Mouse (Mus musculus) MEL (cell line): Measurements from ENCODE around the gene Ing1. TPM values are rescaled to one million over a fixed set of nuclear protein-coding genes. Genes with fewer than 3 reads are reported as not detected.

Experiments
- DNase-seq: peaks from one replicate; pipeline ENCODE4 v3.0.0; 2011; ENCODE audit warnings: low read depth, low spot score
- H3K27ac ChIP-seq: 2 replicates; pipeline ENCODE4 v1.5.1; 2012; ENCODE audit warnings: low read depth, mild to moderate bottlenecking, control low read depth, low read length, moderate library complexity; ENCODE audit not compliant: control insufficient read depth
- H3K27me3 ChIP-seq, 2 experiments: fragments of 150-350 bp in 1 of 2; sonication (generic) in 1 of 2; 2 replicates each; pipeline ENCODE4 v1.6.1; 2012; ENCODE audit warnings: low read length in 2 of 2, mild to moderate bottlenecking in 2 of 2, improper control_type of control experiment in 1 of 2, moderate library complexity in 1 of 2; ENCODE audit not compliant: insufficient read depth in 2 of 2, control insufficient read depth in 1 of 2
- H3K36me3 ChIP-seq, 2 experiments: 2 replicates each; pipeline ENCODE4 v1.6.1; 2012 to 2014; ENCODE audit warnings: low read length in 2 of 2, improper control_type of control experiment in 1 of 2, inconsistent platforms in 1 of 2, mild to moderate bottlenecking in 1 of 2; ENCODE audit not compliant: insufficient read depth in 2 of 2, control insufficient read depth in 1 of 2
- H3K4me1 ChIP-seq, 2 experiments: fragments of 150-350 bp in 1 of 2; sonication (generic) in 1 of 2; 2 replicates each; pipeline ENCODE4 v1.6.1; 2012; ENCODE audit warnings: low read length in 2 of 2, improper control_type of control experiment in 1 of 2, mild to moderate bottlenecking in 1 of 2; ENCODE audit not compliant: insufficient read depth in 2 of 2, control insufficient read depth in 1 of 2
- H3K4me3 ChIP-seq, 2 experiments: fragments of 150-350 bp in 1 of 2; sonication (generic) in 1 of 2; 2 replicates each; pipeline ENCODE4 v1.5.1; 2012; ENCODE audit warnings: low read depth in 2 of 2, low read length in 2 of 2, mild to moderate bottlenecking in 2 of 2, moderate library complexity in 2 of 2, control low read depth in 1 of 2, improper control_type of control experiment in 1 of 2; ENCODE audit not compliant: control insufficient read depth in 1 of 2, insufficient read depth in 1 of 2
- H3K79me2 ChIP-seq: 2 replicates; pipeline ENCODE4 v1.6.1; 2012; ENCODE audit warnings: mild to moderate bottlenecking, low read length, moderate library complexity; ENCODE audit not compliant: control insufficient read depth, poor library complexity, insufficient read depth
- H3K9ac ChIP-seq: 2 replicates; pipeline ENCODE4 v1.6.1; 2012; ENCODE audit warnings: low read depth, mild to moderate bottlenecking, control low read depth, low read length, moderate library complexity; ENCODE audit not compliant: control insufficient read depth, poor library complexity, severe bottlenecking
- H3K9me3 ChIP-seq: fragments of 150-350 bp; sonication (generic); replicated peaks from 2 replicates; pipeline ENCODE4 v1.6.1; 2012; ENCODE audit warnings: mild to moderate bottlenecking, low read length, improper control_type of control experiment, moderate library complexity; ENCODE audit not compliant: insufficient read depth
- BHLHE40 ChIP-seq: IDR thresholded peaks from 2 replicates; pipeline ENCODE4 v1.6.1; 2012; ENCODE audit warnings: low read depth, mild to moderate bottlenecking, inconsistent platforms, low read length, improper control_type of control experiment, borderline replicate concordance
- CHD2 ChIP-seq: IDR thresholded peaks from 2 replicates; pipeline ENCODE4 v1.6.1; 2011; ENCODE audit warnings: low read length, improper control_type of control experiment
- CTCF ChIP-seq, 3 experiments: IDR thresholded peaks in 2 of 3; conservative IDR thresholded peaks in 1 of 3; 2 replicates each; pipeline ENCODE4 v1.5.1; 2011 to 2012; ENCODE audit warnings: low read length in 3 of 3, low read depth in 2 of 3, mild to moderate bottlenecking in 2 of 3, improper control_type of control experiment in 1 of 3, inconsistent platforms in 1 of 3, mixed read lengths in 1 of 3, moderate library complexity in 1 of 3; ENCODE audit not compliant: control insufficient read depth in 1 of 3, insufficient read depth in 1 of 3, poor library complexity in 1 of 3, severe bottlenecking in 1 of 3
- E2F4 ChIP-seq: IDR thresholded peaks from 2 replicates; pipeline ENCODE4 v1.6.1; 2011; ENCODE audit warnings: low read depth, low read length, improper control_type of control experiment, borderline replicate concordance
- EP300 ChIP-seq, 2 experiments: IDR thresholded peaks; 2 replicates each; pipeline ENCODE4 v1.6.1; 2011; ENCODE audit warnings: improper control_type of control experiment in 2 of 2, low read length in 2 of 2, low read depth in 1 of 2, mild to moderate bottlenecking in 1 of 2
- GATA1 ChIP-seq: IDR thresholded peaks from 2 replicates; pipeline ENCODE4 v1.6.1; 2011; ENCODE audit warnings: low read depth, low read length, improper control_type of control experiment
- HCFC1 ChIP-seq: IDR thresholded peaks from 2 replicates; pipeline ENCODE4 v1.6.1; 2012; ENCODE audit warnings: low read depth, mild to moderate bottlenecking, inconsistent platforms, low read length, improper control_type of control experiment, moderate library complexity
- MAX ChIP-seq: IDR thresholded peaks from 2 replicates; pipeline ENCODE4 v1.6.1; 2011; ENCODE audit warnings: low read length, improper control_type of control experiment
- MEF2A ChIP-seq: IDR thresholded peaks from 2 replicates; pipeline ENCODE4 v1.6.1; 2014; ENCODE audit warnings: low read depth, mild to moderate bottlenecking, inconsistent platforms, low read length, improper control_type of control experiment; ENCODE audit not compliant: poor library complexity, insufficient replicate concordance, severe bottlenecking; ENCODE audit errors: extremely low read depth
- MYB ChIP-seq: IDR thresholded peaks from 2 replicates; pipeline ENCODE4 v1.6.1; 2011; ENCODE audit warnings: mild to moderate bottlenecking, low read depth, low read length, improper control_type of control experiment
- MYC ChIP-seq: IDR thresholded peaks from 2 replicates; pipeline ENCODE4 v1.6.1; 2011; ENCODE audit warnings: low read depth, mild to moderate bottlenecking, low read length, improper control_type of control experiment, moderate library complexity
- NRF1 ChIP-seq: IDR thresholded peaks from 2 replicates; pipeline ENCODE4 v1.6.1; 2014; ENCODE audit warnings: low read depth, mild to moderate bottlenecking, inconsistent platforms, low read length, improper control_type of control experiment, moderate library complexity; ENCODE audit not compliant: poor library complexity, insufficient read depth, severe bottlenecking
- POLR2AphosphoS2 ChIP-seq: IDR thresholded peaks from 2 replicates; pipeline ENCODE4 v1.6.1; 2011; ENCODE audit warnings: low read length, improper control_type of control experiment
- RAD21 ChIP-seq: IDR thresholded peaks from 2 replicates; pipeline ENCODE4 v1.6.1; 2011; ENCODE audit warnings: mild to moderate bottlenecking, low read depth, low read length, improper control_type of control experiment
- RCOR1 ChIP-seq: IDR thresholded peaks from 2 replicates; pipeline ENCODE4 v1.6.1; 2012; ENCODE audit warnings: low read depth, mild to moderate bottlenecking, inconsistent platforms, low read length, improper control_type of control experiment
- TAL1 ChIP-seq: IDR thresholded peaks from 2 replicates; pipeline ENCODE4 v1.6.1; 2012; ENCODE audit warnings: mild to moderate bottlenecking, inconsistent platforms, low read length, moderate library complexity, mixed read lengths
- TBP ChIP-seq: IDR thresholded peaks from 2 replicates; pipeline ENCODE4 v1.8.0; 2011; ENCODE audit warnings: low read depth, low read length, improper control_type of control experiment
- TCF12 ChIP-seq: IDR thresholded peaks from 2 replicates; pipeline ENCODE4 v1.6.1; 2014; ENCODE audit warnings: low read depth, mild to moderate bottlenecking, inconsistent platforms, low read length, improper control_type of control experiment, moderate library complexity
- UBTF ChIP-seq: IDR thresholded peaks from 2 replicates; pipeline ENCODE4 v1.6.1; 2012; ENCODE audit warnings: low read depth, mild to moderate bottlenecking, inconsistent platforms, low read length, improper control_type of control experiment, moderate library complexity, borderline replicate concordance; ENCODE audit not compliant: insufficient read depth
- ZKSCAN1 ChIP-seq: IDR thresholded peaks from 2 replicates; pipeline ENCODE4 v1.6.1; 2012; ENCODE audit warnings: low read depth, mild to moderate bottlenecking, inconsistent platforms, low read length, improper control_type of control experiment, moderate library complexity
- ZMIZ1 ChIP-seq: IDR thresholded peaks from 2 replicates; pipeline ENCODE4 v1.6.1; 2012; ENCODE audit warnings: low read depth, mild to moderate bottlenecking, inconsistent platforms, low read length, improper control_type of control experiment, moderate library complexity
- polyA plus RNA-seq, 2 experiments: library from polyadenylated mRNA; stranded (reverse) in 1 of 2; unstranded in 1 of 2; fragments of >175 nt in 1 of 2; fragments of >200 nt in 1 of 2; gene quantifications; 2 replicates each; pipeline versions ENCODE4 v1.2.1 to v1.2.4; 2012; ENCODE audit warnings: low replicate concordance in 2 of 2, low read depth in 1 of 2; ENCODE audit not compliant: insufficient read length in 2 of 2, insufficient read depth in 1 of 2, missing spikeins in 1 of 2
- total RNA-seq: library from RNA; depleted of rRNA; stranded (reverse); fragments of 300-350 nt; gene quantifications from 2 replicates; pipeline ENCODE4 v1.2.3, GENCODE M21; 2012

The Ing1 gene
- total and polyA plus RNA-seq, 3 experiments = 35.9 to 91.0 TPM; not detected in 1

- H3K79me2 ChIP-seq = no peaks in the 10 kb centered on the region
- no peak for DNase-seq
- peaks cover 12 to 14% of the 10 kb centered on the region in 2 experiments for H3K36me3 ChIP-seq
- no peaks in the 10 kb centered on the region for H3K27me3 ChIP-seq
- H3K27ac ChIP-seq = no peak overlapping the region
- H3K9me3 ChIP-seq = no peaks in the 10 kb centered on the region
- peaks cover 0 to 21% of the 10 kb centered on the region in 2 experiments; a peak in 2 of 4 replicates for H3K4me1 ChIP-seq
- TF ChIP-seq ZKSCAN1 (no peak), TBP (no peak), MEF2A (no peak), POLR2AphosphoS2 (no peak), RCOR1 (no peak), RAD21 (no peak), ZMIZ1 (no peak), MAX (no peak), UBTF (no peak), MYC (no peak), E2F4 (no peak)
- no peak overlapping the region for H3K4me3 ChIP-seq
- H3K9ac ChIP-seq = no peak overlapping the region
Observed at GRCm38 (mm10) chr8:11508880-11509279, 46.5 kb upstream of the Ing1 start.

- no peaks in the 10 kb centered on the region for H3K27me3 ChIP-seq
- peaks cover 9 to 14% of the 10 kb centered on the region in 2 experiments for H3K36me3 ChIP-seq
- no peaks in the 10 kb centered on the region for H3K79me2 ChIP-seq
- peaks cover 0 to 22% of the 10 kb centered on the region in 2 experiments; a peak in 2 of 4 replicates for H3K4me1 ChIP-seq
- H3K9ac ChIP-seq = no peak overlapping the region
- no peak overlapping the region for H3K4me3 ChIP-seq
- no peak for DNase-seq
- no peak overlapping the region for H3K27ac ChIP-seq
- no peaks in the 10 kb centered on the region for H3K9me3 ChIP-seq
- TF ChIP-seq POLR2AphosphoS2 = peak; percentile 48; the same call in 1 of the 2 replicates
- no peak for TF ChIP-seq ZMIZ1
Observed at GRCm38 (mm10) chr8:11510971-11511370, 44.4 kb upstream of the Ing1 start.

DNA sequence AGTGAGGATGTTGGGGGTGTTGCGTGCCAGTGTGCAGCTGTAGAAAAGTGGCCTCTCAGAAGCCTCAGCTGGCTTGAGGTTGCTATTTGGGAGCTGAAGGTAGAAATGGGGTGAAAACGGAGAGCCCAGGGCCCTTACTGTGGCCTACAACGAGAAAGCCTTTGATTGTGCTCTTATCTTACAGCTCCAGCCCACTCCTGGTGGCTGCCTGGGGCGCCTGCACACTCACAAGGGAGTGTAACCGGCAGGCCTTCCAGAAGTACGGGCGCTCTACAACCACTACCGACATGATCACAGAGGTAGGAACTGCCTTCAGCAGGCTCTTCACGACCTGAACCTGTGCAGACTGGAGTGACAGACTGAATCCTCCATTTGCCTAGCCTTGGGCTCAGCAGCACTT, 42.7 kb upstream of the Ing1 start:
- H3K9me3 ChIP-seq = no peaks in the 10 kb centered on the region
- no peak overlapping the region for H3K4me3 ChIP-seq
- peak; percentile 77 for DNase-seq
- no peak overlapping the region for H3K9ac ChIP-seq
- no peaks in the 10 kb centered on the region for H3K79me2 ChIP-seq
- H3K27me3 ChIP-seq = no peaks in the 10 kb centered on the region
- TF ChIP-seq TBP (no peak), EP300 (IDR thresholded peaks at IDR 0.05; ENCODE audit: low read depth in 1 of 2, low read length in 2 of 2) (peak in 1 of 2 experiments; percentile 35; a peak in 1 of 4 replicates), NRF1 (no peak), CHD2 (no peak), BHLHE40 (no peak), HCFC1 (no peak), GATA1 (peak; percentile 47), MYB (no peak), TCF12 (peak; percentile 60; the same call in 1 of the 2 replicates), CTCF (IDR thresholded peaks at IDR 0.05 in 2 of 3, conservative IDR thresholded peaks at IDR 0.05 in 1 of 3; ENCODE audit: control insufficient read depth in 1 of 3, insufficient read depth in 1 of 3, low read depth in 2 of 3, low read length in 3 of 3, poor library complexity in 1 of 3, severe bottlenecking in 1 of 3) (peak; percentile 14 to 21 (median 20); a peak in 2 of 6 replicates), TAL1 (peak; percentile 82)
- H3K36me3 ChIP-seq = peaks cover 6 to 14% of the 10 kb centered on the region in 2 experiments
- H3K4me1 ChIP-seq = peaks cover 0 to 22% of the 10 kb centered on the region in 2 experiments; a peak in 2 of 4 replicates
- peak overlapping the region; percentile 46 for H3K27ac ChIP-seq
